Mouse (Mus musculus): ENCODE data around the gene Zfp428. TPM values are rescaled to one million over a fixed set of nuclear protein-coding genes. Genes with fewer than 3 reads are reported as not detected.

Gene Zfp428
- 26.3 and 26.6 TPM in 2 replicates for polyA plus RNA-seq (2015; fragmentation: Nextera tagmentation; extraction: Ambion mirVana)

- peaks cover 37% of the 10 kb centered on the region for H3K4me1 ChIP-seq (ENCODE audit: control insufficient read depth, insufficient read depth, low read length)
- peak within 1 kb of the TSS; percentile 72 for H3K4me3 ChIP-seq (ENCODE audit: low read length)
- H3K36me3 ChIP-seq (ENCODE audit: control insufficient read depth, insufficient read depth, low read length): no peaks in the 10 kb centered on the region
- H3K27me3 ChIP-seq (replicated peaks; ENCODE audit: control insufficient read depth, insufficient read depth, low read length): no peaks in the 10 kb centered on the region; the same call in 1 of the 2 replicates
- peak within 1 kb of the TSS; percentile 92 for H3K9ac ChIP-seq (ENCODE audit: low read depth, low read length)
- peak within 1 kb of the TSS; percentile 89 for H3K4me2 ChIP-seq (ENCODE audit: low read depth, low read length)
- WGBS: under 1% methylated on average over 81 of the region's 84 CpGs
- peak; percentile 87 for ATAC-seq
- H3K27ac ChIP-seq (ENCODE audit: low read length): peak within 1 kb of the TSS; percentile 97
- H3K9me3 ChIP-seq (ENCODE audit: control insufficient read depth, low read length): no peaks in the 10 kb centered on the region
Measured at GRCm38 (mm10) chr7:24506838-24507725, at the start of gene Zfp428. Zfp428 (plus strand) TSS chr7:24507006.

GRCm38 (mm10) chr7:24457726-24458370, 49.0 kb upstream of the Zfp428 start:
- 48% methylated on average over 10 of the region's 10 CpGs for WGBS
- Histone ChIP-seq H3K27ac (ENCODE audit: low read length) (no peak overlapping the region), H3K27me3 (replicated peaks; ENCODE audit: control insufficient read depth, insufficient read depth, low read length) (no peaks in the 10 kb centered on the region), H3K9me3 (ENCODE audit: control insufficient read depth, low read length) (no peaks in the 10 kb centered on the region), H3K4me3 (ENCODE audit: low read length) (no peak overlapping the region), H3K4me2 (ENCODE audit: low read depth, low read length) (no peak overlapping the region), H3K4me1 (ENCODE audit: control insufficient read depth, insufficient read depth, low read length) (peaks cover 33% of the 10 kb centered on the region), H3K36me3 (ENCODE audit: control insufficient read depth, insufficient read depth, low read length) (no peaks in the 10 kb centered on the region), H3K9ac (ENCODE audit: low read depth, low read length) (no peak overlapping the region)
- no peak for ATAC-seq

GRCm38 (mm10) chr7:24459440-24459839, 47.4 kb upstream of the Zfp428 start:
- peak; percentile 48 for ATAC-seq
- H3K4me2 ChIP-seq (ENCODE audit: low read depth, low read length): no peak overlapping the region
- peaks cover 34% of the 10 kb centered on the region for H3K4me1 ChIP-seq (ENCODE audit: control insufficient read depth, insufficient read depth, low read length)
- no peaks in the 10 kb centered on the region for H3K27me3 ChIP-seq (replicated peaks; ENCODE audit: control insufficient read depth, insufficient read depth, low read length)
- no peak overlapping the region for H3K4me3 ChIP-seq (ENCODE audit: low read length)
- H3K27ac ChIP-seq (ENCODE audit: low read length): peak overlapping the region; percentile 23; the same call in 1 of the 2 replicates
- H3K36me3 ChIP-seq (ENCODE audit: control insufficient read depth, insufficient read depth, low read length): no peaks in the 10 kb centered on the region
- WGBS: 60% methylated on average over 5 of the region's 5 CpGs
- no peak overlapping the region for H3K9ac ChIP-seq (ENCODE audit: low read depth, low read length)
- no peaks in the 10 kb centered on the region for H3K9me3 ChIP-seq (ENCODE audit: control insufficient read depth, low read length)

GRCm38 (mm10) chr7:24459843-24460242, 47.0 kb upstream of the Zfp428 start:
- WGBS: 50% methylated on average over 3 of the region's 3 CpGs

GRCm38 (mm10) chr7:24461376-24462051, 45.3 kb upstream of the Zfp428 start:
- WGBS: 42% methylated on average over 14 of the region's 14 CpGs
- Histone ChIP-seq H3K27ac (ENCODE audit: low read length) (peak overlapping the region; percentile 71), H3K27me3 (replicated peaks; ENCODE audit: control insufficient read depth, insufficient read depth, low read length) (no peaks in the 10 kb centered on the region), H3K4me1 (ENCODE audit: control insufficient read depth, insufficient read depth, low read length) (peaks cover 34% of the 10 kb centered on the region), H3K36me3 (ENCODE audit: control insufficient read depth, insufficient read depth, low read length) (no peaks in the 10 kb centered on the region), H3K9me3 (ENCODE audit: control insufficient read depth, low read length) (no peaks in the 10 kb centered on the region), H3K4me2 (ENCODE audit: low read depth, low read length) (peak overlapping the region; percentile 77), H3K9ac (ENCODE audit: low read depth, low read length) (no peak overlapping the region), H3K4me3 (ENCODE audit: low read length) (no peak overlapping the region)
- ATAC-seq: peak; percentile 14; the same call in 1 of the 2 replicates

More at GRCm38 (mm10) chr7:24459843-24460242, 47.0 kb upstream of the Zfp428 start:
- H3K36me3 ChIP-seq (ENCODE audit: control insufficient read depth, insufficient read depth, low read length): no peaks in the 10 kb centered on the region
- no peak overlapping the region for H3K4me3 ChIP-seq (ENCODE audit: low read length)
- no peak overlapping the region for H3K9ac ChIP-seq (ENCODE audit: low read depth, low read length)
- no peak overlapping the region for H3K4me2 ChIP-seq (ENCODE audit: low read depth, low read length)
- no peaks in the 10 kb centered on the region for H3K9me3 ChIP-seq (ENCODE audit: control insufficient read depth, low read length)
- H3K27ac ChIP-seq (ENCODE audit: low read length): peak overlapping the region; percentile 33; the same call in 1 of the 2 replicates
- no peaks in the 10 kb centered on the region for H3K27me3 ChIP-seq (replicated peaks; ENCODE audit: control insufficient read depth, insufficient read depth, low read length)
- peak; percentile 55 for ATAC-seq
- peaks cover 34% of the 10 kb centered on the region for H3K4me1 ChIP-seq (ENCODE audit: control insufficient read depth, insufficient read depth, low read length)

GRCm38 (mm10) chr7:24462388-24463319, 44.2 kb upstream of the Zfp428 start, which contains the start of gene Plaur:
Plaur (plus strand) TSS chr7:24462484.
- no peaks in the 10 kb centered on the region for H3K9me3 ChIP-seq (ENCODE audit: control insufficient read depth, low read length)
- peak; percentile 69 for ATAC-seq
- peak within 1 kb of the TSS; percentile 50 for H3K4me3 ChIP-seq (ENCODE audit: low read length)
- 2% methylated on average over 27 of the region's 27 CpGs for WGBS
- peak within 1 kb of the TSS; percentile 77 for H3K4me2 ChIP-seq (ENCODE audit: low read depth, low read length)
- peak within 1 kb of the TSS; percentile 72 for H3K27ac ChIP-seq (ENCODE audit: low read length)
- peaks cover 34% of the 10 kb centered on the region for H3K4me1 ChIP-seq (ENCODE audit: control insufficient read depth, insufficient read depth, low read length)
- no peaks in the 10 kb centered on the region for H3K27me3 ChIP-seq (replicated peaks; ENCODE audit: control insufficient read depth, insufficient read depth, low read length)
- H3K9ac ChIP-seq (ENCODE audit: low read depth, low read length): peak within 1 kb of the TSS; percentile 64
- H3K36me3 ChIP-seq (ENCODE audit: control insufficient read depth, insufficient read depth, low read length): no peaks in the 10 kb centered on the region

GRCm38 (mm10) chr7:24466835-24467234, 40.0 kb upstream of the Zfp428 start:
- no peak overlapping the region for H3K4me2 ChIP-seq (ENCODE audit: low read depth, low read length)
- no peak overlapping the region for H3K4me3 ChIP-seq (ENCODE audit: low read length)
- peaks cover 5% of the 10 kb centered on the region; the same call in 1 of the 2 replicates for H3K9me3 ChIP-seq (ENCODE audit: control insufficient read depth, low read length)
- peaks cover 9% of the 10 kb centered on the region for H3K4me1 ChIP-seq (ENCODE audit: control insufficient read depth, insufficient read depth, low read length)
- H3K36me3 ChIP-seq (ENCODE audit: control insufficient read depth, insufficient read depth, low read length): peaks cover 6% of the 10 kb centered on the region
- 88% methylated on average over 6 of the region's 6 CpGs for WGBS
- no peak overlapping the region for H3K27ac ChIP-seq (ENCODE audit: low read length)
- H3K9ac ChIP-seq (ENCODE audit: low read depth, low read length): no peak overlapping the region
- no peak for ATAC-seq
- no peaks in the 10 kb centered on the region for H3K27me3 ChIP-seq (replicated peaks; ENCODE audit: control insufficient read depth, insufficient read depth, low read length)

- ATAC-seq: no peak
- 80% methylated on average over 5 of the region's 5 CpGs for WGBS
Measured at GRCm38 (mm10) chr7:24467886-24468285, 38.9 kb upstream of the Zfp428 start.

More at GRCm38 (mm10) chr7:24467886-24468285, 38.9 kb upstream of the Zfp428 start:
- H3K9me3 ChIP-seq (ENCODE audit: control insufficient read depth, low read length): peaks cover 8% of the 10 kb centered on the region
- H3K27ac ChIP-seq (ENCODE audit: low read length): no peak overlapping the region
- no peak overlapping the region for H3K4me2 ChIP-seq (ENCODE audit: low read depth, low read length)
- H3K4me3 ChIP-seq (ENCODE audit: low read length): no peak overlapping the region
- H3K36me3 ChIP-seq (ENCODE audit: control insufficient read depth, insufficient read depth, low read length): peaks cover 8% of the 10 kb centered on the region
- no peaks in the 10 kb centered on the region for H3K27me3 ChIP-seq (replicated peaks; ENCODE audit: control insufficient read depth, insufficient read depth, low read length)
- no peaks in the 10 kb centered on the region; the same call in 1 of the 2 replicates for H3K4me1 ChIP-seq (ENCODE audit: control insufficient read depth, insufficient read depth, low read length)
- H3K9ac ChIP-seq (ENCODE audit: low read depth, low read length): no peak overlapping the region
